Mouse (Mus musculus): ENCODE measurements around the gene Slc25a38.

Gene Slc25a38

GRCm38 (mm10) chr9:120131784-120132288 lies 21.7 kb downstream of the Slc25a38 start:
- in situ Hi-C loops (cut with MboI; ENCODE audit: low pct_unique_long_range_greater_than_20kb in 1 of 2, low sequenced_read_pairs in 2 of 2, unreplicated experiment in 1 of 2), result no loop called here

DNA sequence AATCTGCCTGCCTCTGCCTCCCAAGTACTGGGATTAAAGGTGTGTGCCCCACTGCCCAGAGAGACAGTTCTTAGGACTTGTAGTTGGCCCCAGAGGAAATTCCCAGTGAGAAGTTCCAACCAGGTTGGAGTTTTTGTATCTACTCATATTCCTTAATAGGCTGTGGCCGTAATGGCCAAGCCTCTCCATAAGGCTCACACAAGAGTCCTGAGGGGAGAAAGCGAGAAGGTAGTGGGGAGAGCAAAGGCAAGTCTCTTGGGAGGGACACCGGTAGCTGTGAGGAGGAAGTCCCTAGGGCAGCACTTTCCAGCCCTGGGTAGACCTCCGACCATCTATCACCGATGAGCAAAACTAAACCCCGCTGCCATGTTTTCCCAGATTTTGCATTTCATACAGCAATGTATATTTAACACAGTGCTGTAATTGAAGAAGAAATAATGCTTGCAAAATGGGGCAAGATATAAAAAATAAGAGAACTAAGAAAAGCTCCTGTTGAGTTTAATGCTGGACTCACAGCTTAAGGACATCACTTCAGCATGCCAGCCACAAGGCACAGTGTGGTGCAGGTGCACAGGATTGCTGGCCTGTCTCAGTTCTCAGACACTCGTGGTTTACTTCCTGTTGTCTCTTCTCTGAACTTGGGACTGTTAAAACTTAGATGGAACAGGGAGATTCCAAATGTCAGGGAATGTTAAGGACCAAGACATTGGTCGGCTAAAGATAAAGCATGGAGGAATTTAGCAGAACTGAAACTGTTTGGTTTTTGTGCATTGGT lies 23.0 kb downstream of the Slc25a38 start:
- in situ Hi-C loops (cut with MboI; ENCODE audit: low pct_unique_long_range_greater_than_20kb in 1 of 2, low sequenced_read_pairs in 2 of 2, unreplicated experiment in 1 of 2), result no loop called here

- in situ Hi-C loops (cut with MboI; ENCODE audit: low pct_unique_long_range_greater_than_20kb in 1 of 2, low sequenced_read_pairs in 2 of 2, unreplicated experiment in 1 of 2), result no loop called here
These were observed 23.7 kb downstream of the Slc25a38 start for GRCm38 (mm10) chr9:120133755-120134475.

DNA sequence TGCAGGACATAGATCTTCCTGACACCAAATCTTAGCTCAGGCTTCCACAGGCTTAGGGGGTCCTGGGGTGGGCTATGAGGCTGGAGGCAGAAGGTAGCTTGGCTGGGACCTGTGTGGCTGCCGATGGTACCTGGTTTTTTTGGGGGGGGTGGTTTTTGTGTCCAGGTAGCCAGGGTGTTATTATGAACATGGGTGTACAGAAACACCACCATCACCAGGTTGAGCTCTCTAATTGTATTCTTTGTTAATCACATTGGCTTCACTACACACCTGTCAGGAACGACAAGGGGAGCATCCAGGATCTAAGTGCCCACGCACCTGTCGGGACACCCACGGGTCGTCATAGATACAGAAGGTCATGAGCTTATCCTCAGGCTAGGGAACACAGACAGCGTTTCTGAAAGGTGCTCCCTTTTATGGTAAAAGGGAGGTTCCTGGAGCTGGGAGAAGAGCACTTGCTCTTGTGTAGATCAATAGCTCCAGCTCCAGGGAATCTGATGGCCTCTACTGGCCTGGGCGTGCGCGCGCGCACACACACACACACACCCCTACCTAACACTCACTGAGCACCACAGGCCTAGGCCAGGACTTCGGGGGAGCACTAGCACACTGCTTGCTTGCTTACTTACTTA lies 24.5 kb downstream of the Slc25a38 start:
- in situ Hi-C loops (cut with MboI; ENCODE audit: low pct_unique_long_range_greater_than_20kb in 1 of 2, low sequenced_read_pairs in 2 of 2, unreplicated experiment in 1 of 2), result loop anchor here (5.0 kb wide), 1 partner anchor 38 kb away; no protein-coding TSS in a partner anchor

DNA sequence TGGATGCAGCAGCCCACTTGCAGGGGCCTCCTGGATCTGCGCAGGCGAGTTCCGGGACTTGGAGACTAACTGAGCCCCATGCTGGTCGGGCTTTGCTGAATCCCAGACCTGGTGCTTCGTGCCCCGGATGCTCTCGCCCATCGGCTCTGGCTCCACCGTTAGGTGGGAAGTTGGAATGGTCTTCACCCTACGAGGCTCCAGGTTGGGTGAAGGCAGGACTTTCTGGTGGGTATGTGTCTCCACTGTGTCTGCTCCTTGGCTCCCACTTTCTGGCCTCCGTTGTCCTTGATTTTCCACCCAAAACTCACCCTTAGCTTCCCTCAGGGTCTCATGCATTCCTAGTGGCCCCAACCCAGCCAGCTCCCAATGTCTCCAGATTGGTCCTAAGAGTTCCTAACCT lies 25.3 kb downstream of the Slc25a38 start:
- in situ Hi-C loops (cut with MboI; ENCODE audit: low pct_unique_long_range_greater_than_20kb in 1 of 2, low sequenced_read_pairs in 2 of 2, unreplicated experiment in 1 of 2), result loop anchor here (5.0 kb wide), 1 partner anchor 37 kb away; no protein-coding TSS in a partner anchor

GRCm38 (mm10) chr9:120140652-120141051 lies 30.5 kb downstream of the Slc25a38 start:
- in situ Hi-C loops (cut with MboI; ENCODE audit: low pct_unique_long_range_greater_than_20kb in 1 of 2, low sequenced_read_pairs in 2 of 2, unreplicated experiment in 1 of 2), result no loop called here

- in situ Hi-C loops (cut with MboI; ENCODE audit: low pct_unique_long_range_greater_than_20kb in 1 of 2, low sequenced_read_pairs in 2 of 2, unreplicated experiment in 1 of 2), result no loop called here
These were observed 34.3 kb downstream of the Slc25a38 start for GRCm38 (mm10) chr9:120144474-120144873.

GRCm38 (mm10) chr9:120149222-120149828 lies 39.2 kb downstream of the Slc25a38 start, which contains the start of gene Mobp:
TSS of gene Mobp (plus strand) at chr9:120149707.
- in situ Hi-C loops (cut with MboI; ENCODE audit: low pct_unique_long_range_greater_than_20kb in 1 of 2, low sequenced_read_pairs in 2 of 2, unreplicated experiment in 1 of 2), result no loop called here

GRCm38 (mm10) chr9:120151152-120151551 lies 41.0 kb downstream of the Slc25a38 start:
- in situ Hi-C loops (cut with MboI; ENCODE audit: low pct_unique_long_range_greater_than_20kb in 1 of 2, low sequenced_read_pairs in 2 of 2, unreplicated experiment in 1 of 2), result no loop called here

DNA sequence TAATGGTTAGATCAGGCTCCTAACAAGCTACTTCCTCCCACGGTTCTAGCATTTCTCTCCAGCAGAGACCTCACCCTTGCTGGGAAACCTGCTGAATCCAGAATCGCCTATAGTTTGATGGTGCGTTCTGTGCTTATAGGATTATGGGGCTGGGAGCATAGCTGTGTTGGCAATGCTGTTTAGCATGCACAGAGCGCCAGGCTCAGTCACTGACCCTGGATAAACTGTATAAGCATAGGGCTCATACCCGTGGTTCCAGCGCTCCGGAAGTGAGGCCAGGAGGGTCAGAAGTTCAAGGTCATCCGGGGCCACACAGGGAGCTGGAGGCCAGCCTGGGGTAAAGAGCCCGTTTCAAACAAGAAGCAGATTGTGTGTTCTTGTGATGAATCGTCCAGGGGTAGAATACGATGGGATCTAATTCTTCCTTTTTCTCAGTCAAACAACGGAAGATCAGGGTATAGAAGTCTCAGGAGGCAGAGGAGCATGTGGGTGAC lies 41.8 kb downstream of the Slc25a38 start:
- in situ Hi-C loops (cut with MboI; ENCODE audit: low pct_unique_long_range_greater_than_20kb in 1 of 2, low sequenced_read_pairs in 2 of 2, unreplicated experiment in 1 of 2), result no loop called here

DNA sequence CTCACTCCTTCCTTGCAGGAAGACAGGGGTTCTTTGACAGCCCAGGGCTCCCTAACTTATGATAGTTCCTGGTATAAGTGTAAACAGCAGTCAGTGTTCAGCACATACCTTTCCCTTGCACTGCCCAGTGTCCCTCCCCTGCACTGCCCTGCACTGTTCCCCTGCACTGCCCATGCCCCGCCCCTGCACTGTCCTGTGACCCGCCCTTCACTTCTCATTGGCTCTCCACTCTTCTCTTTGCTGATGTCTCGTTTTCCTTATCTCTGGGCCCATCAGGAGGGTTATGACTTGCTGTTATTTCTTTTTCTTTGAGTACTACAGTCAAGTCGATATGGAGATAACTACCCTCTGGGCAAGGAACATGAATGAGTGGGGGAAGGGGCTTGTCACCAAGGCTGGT lies 47.9 kb downstream of the Slc25a38 start:
- in situ Hi-C loops (cut with MboI; ENCODE audit: low pct_unique_long_range_greater_than_20kb in 1 of 2, low sequenced_read_pairs in 2 of 2, unreplicated experiment in 1 of 2), result no loop called here

DNA sequence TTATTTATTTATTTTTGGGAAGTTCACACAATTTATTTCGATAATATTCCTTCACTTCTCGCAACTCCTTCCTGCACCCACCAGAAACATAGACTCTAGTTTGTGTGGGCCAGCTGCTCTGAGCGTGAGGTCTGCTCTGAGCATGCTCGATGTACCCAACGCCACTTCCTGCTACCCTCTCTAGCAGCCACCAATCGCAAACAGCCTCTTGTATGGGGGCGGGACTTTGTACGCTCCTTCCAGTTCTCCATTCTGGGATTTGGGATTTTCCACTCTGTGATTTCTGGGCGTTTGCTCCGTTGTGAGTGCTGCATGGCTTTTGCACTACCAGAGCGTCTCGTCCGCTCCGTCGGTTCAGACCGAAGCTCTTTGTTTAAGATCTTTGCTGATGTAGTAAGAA lies 53.7 kb downstream of the Slc25a38 start:
- in situ Hi-C loops (cut with MboI; ENCODE audit: low pct_unique_long_range_greater_than_20kb in 1 of 2, low sequenced_read_pairs in 2 of 2, unreplicated experiment in 1 of 2), result no loop called here

- in situ Hi-C loops (cut with MboI; ENCODE audit: low pct_unique_long_range_greater_than_20kb in 1 of 2, low sequenced_read_pairs in 2 of 2, unreplicated experiment in 1 of 2), result no loop called here
These were observed 57.7 kb downstream of the Slc25a38 start for GRCm38 (mm10) chr9:120167826-120168225.

- in situ Hi-C loops (cut with MboI; ENCODE audit: low pct_unique_long_range_greater_than_20kb in 1 of 2, low sequenced_read_pairs in 2 of 2, unreplicated experiment in 1 of 2), result loop anchor here (5.0 kb wide), 1 partner anchor 34 kb away; no protein-coding TSS in a partner anchor
These were observed 61.1 kb downstream of the Slc25a38 start for GRCm38 (mm10) chr9:120171295-120171694.
